Mouse (Mus musculus) left cerebral cortex, postnatal 36 days (tissue): ENCODE measurements around the gene Ell. TPM values are rescaled to one million over a fixed set of nuclear protein-coding genes. Genes with fewer than 3 reads are reported as not detected.

Source experiments
- DNase-seq, 2 experiments: peaks; one replicate each; pipeline ENCODE4 v3.0.0; 2021 to 2022; ENCODE audit warnings: low spot score in 2 of 2, mixed read lengths in 1 of 2
- intact Hi-C: fragments of 180-260 bp; cut with DNase I; formaldehyde crosslinking; loops from one replicate; pipeline ENCODE4 v1.15.1; 2025
- total RNA-seq, 2 experiments: library from RNA; stranded (reverse); gene quantifications; 2 replicates each; pipeline ENCODE4 v1.2.3; 2021

Gene Ell
- total RNA-seq, 2 experiments from 2014 or later: 19.1 to 20.7 TPM

DNA sequence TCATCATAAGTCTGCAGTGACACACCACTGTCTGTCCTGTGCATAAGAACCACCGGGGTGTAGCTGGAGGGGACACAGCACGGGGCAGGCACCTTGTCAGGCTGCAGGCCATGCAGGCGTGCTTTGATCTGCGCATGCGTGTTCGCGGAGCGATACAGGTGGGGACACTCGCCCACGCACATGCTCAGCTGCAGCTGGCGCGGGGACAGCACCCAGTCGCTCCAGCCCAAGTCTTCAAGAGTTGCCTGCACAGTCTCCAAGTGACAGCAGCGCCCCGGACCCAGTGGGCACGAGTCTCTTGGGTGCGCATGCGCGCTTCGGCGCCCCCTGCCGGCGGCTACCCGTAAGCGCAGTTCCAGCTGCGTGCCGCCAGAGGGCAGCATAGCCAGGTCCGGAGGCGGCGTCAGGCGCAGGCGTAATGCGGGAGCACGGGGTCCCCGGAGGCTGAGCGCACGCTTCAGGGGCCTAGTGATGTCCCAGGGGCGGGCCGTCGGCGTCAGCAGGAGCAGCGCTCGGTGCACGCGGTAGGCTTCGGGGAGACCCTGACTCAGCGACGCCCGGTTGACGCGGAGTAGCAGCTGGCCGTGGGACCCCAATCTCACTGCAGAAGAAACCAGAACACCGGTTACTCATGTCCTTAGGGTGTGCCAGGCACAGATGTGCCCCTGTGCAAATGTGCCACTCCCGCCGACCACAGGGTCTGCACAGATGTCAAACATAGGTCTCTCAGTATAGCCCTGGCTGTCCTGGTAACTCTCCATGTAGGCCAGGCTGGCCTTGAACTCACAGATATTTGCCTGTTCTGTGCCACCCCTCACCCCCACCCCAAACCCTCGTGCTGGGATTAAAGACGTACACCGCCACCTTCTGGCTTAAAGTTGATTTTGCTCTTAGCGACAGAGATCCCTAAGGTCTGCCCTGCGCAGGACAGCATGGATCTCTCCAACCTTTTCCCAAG is 90.6 kb downstream of the Ell start:
- intact Hi-C loops: loop anchor here (5.0 kb wide), 1 partner anchor 32 kb away; the partner anchor contains the start of gene Pgpep1
- peak; percentile 91 to 93 for DNase-seq

GRCm38 (mm10) chr8:70630532-70631381 is 91.5 kb downstream of the Ell start:
- intact Hi-C loops: no loop called here
- DNase-seq: no peak

DNA sequence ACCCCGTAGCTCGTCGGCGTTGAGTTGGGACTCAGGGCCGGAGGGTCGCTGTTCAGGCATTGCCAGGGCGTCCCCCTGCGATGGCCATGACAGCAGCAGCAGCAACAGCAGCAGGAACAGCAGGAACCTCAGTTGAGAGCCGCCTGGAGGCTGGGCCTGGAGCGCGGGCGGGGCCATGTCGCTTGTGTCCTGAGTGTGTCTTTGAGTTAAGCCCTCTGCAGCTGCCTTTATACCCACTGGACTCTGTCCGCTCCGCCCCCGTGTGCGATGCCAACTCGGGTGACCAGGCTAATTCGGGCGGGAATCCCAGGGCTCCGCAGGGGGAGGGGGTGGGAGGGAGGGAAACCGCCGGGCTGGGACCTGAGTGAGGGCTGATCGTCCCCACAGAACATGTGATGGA is 92.2 kb downstream of the Ell start:
- DNase-seq: no peak
- intact Hi-C loops: no loop called here

- DNase-seq: no peak
- intact Hi-C loops: no loop called here
Measured at GRCm38 (mm10) chr8:70632346-70632892, 93.2 kb downstream of the Ell start, which contains the start of gene Gdf15. Gene Gdf15 (minus strand): TSS chr8:70632456.

- DNase-seq: no peak
- intact Hi-C loops: no loop called here
Measured at GRCm38 (mm10) chr8:70634066-70634465, 94.8 kb downstream of the Ell start.

DNA sequence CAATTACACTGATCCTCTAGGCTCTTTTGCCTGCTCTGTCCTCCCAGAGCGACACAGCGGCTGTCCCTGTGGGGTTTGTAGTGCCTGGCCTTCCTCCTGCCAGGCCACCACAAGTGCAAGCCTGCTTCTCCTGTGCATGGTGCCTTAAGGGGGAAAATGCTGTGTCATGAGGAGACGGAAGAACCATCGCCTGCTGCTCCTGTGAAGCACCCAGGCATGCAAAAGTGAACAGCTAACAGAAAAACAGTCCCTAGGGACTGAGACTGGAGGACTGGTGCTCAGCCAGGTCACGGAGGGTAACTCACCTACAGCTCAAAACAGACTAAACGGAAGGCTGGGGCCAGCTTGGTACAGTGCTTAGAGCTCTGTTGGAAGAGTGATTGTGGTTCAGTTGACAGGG is 96.3 kb downstream of the Ell start:
- intact Hi-C loops: no loop called here
- no peak for DNase-seq

- no peak for DNase-seq
- intact Hi-C loops: no loop called here
Measured at GRCm38 (mm10) chr8:70636838-70637237, 97.6 kb downstream of the Ell start.

DNA sequence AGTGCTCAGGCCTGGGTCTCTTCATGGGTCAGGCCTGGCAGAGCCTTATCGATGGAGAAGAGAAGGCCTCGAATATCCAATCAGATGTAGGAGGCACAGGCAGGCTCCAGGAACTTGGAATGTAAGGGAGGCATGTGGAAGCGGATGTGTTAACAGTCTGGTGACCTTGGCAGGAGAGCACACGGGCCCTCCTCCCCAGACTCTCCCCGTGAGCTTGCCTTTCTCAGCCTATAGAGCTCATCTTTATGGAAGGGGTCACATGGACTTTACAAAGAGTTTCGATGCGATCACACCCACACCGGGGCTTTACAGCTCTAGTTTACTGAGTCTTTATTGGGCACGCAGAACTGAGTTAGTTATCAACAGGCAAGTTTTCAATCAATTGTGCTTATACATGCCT is 99.5 kb downstream of the Ell start:
- intact Hi-C loops: no loop called here

More for the DNA sequence above, 99.5 kb downstream of the Ell start:
- no peak for DNase-seq

Other genes with a start within 250 kb of the Ell start
- gene Ddx49, start 237.0 kb upstream of the Ell start, total RNA-seq: 10 to 100 TPM; 47.8 to 49.8 TPM
- 100 to 1,000 TPM; 124 to 139 TPM for gene Cope, start 236.9 kb upstream of the Ell start, total RNA-seq
- 100 to 1,000 TPM; 101 to 104 TPM for gene Cers1, start 223.7 kb upstream of the Ell start, total RNA-seq
- 10 to 100 TPM; 15.3 to 23.7 TPM for gene Gdf1, start 209.6 kb upstream of the Ell start, total RNA-seq
- 10 to 100 TPM; 59.2 to 66.3 TPM for gene Upf1, start 186.2 kb upstream of the Ell start, total RNA-seq
- gene Comp, start 165.9 kb upstream of the Ell start, total RNA-seq: under 1 TPM; 0.25 to 0.88 TPM
- 100 to 1,000 TPM; 116 to 140 TPM for gene Crtc1, start 99.9 kb upstream of the Ell start, total RNA-seq
- gene Klhl26, start 62.5 kb upstream of the Ell start, total RNA-seq: 10 to 100 TPM; 43.6 to 44.6 TPM
- 100 to 1,000 TPM; 279 to 317 TPM for gene Tmem59l, start 52.1 kb upstream of the Ell start, total RNA-seq
- gene Crlf1, start 46.3 kb upstream of the Ell start, total RNA-seq: 1 to 10 TPM; 4.1 to 4.6 TPM
- gene Rex1bd, start 32.7 kb upstream of the Ell start, total RNA-seq: 100 to 1,000 TPM; 106 to 108 TPM
- 100 to 1,000 TPM; 828 to 997 TPM for gene Uba52, start 28.7 kb upstream of the Ell start, total RNA-seq
- 100 to 1,000 TPM; 403 to 432 TPM for gene Fkbp8, start 11.7 kb upstream of the Ell start, total RNA-seq
- gene Kxd1, start 11.5 kb upstream of the Ell start, total RNA-seq: 10 to 100 TPM; 45.0 to 49.7 TPM
- gene Isyna1, start 54.9 kb downstream of the Ell start, total RNA-seq: 10 to 100 TPM; 47.5 to 53.0 TPM
- gene Ssbp4, start 69.4 kb downstream of the Ell start, total RNA-seq: 100 to 1,000 TPM; 257 to 265 TPM
- gene Lrrc25, start 76.7 kb downstream of the Ell start, total RNA-seq: 1 to 10 TPM in 1 of 2 experiments, under 1 TPM in 1; 0.44 to 1.2 TPM
- gene Gdf15, start 93.0 kb downstream of the Ell start, total RNA-seq: not detected
- 10 to 100 TPM; 11.6 to 17.2 TPM for gene Pgpep1, start 120.9 kb downstream of the Ell start, total RNA-seq
- 10 to 100 TPM; 59.1 to 69.8 TPM for gene Lsm4, start 133.8 kb downstream of the Ell start, total RNA-seq
- gene Jund, start 159.5 kb downstream of the Ell start, total RNA-seq: 100 to 1,000 TPM; 219 to 272 TPM
- gene Iqcn, start 164.0 kb downstream of the Ell start, total RNA-seq: under 1 TPM; 0.10 to 0.34 TPM
- not detected for gene Gm3336, start 179.1 kb downstream of the Ell start, total RNA-seq
- 1 to 10 TPM in 1 of 2 experiments, under 1 TPM in 1; 0.89 to 2.0 TPM for gene Pde4c, start 184.3 kb downstream of the Ell start, total RNA-seq
- gene Rab3a, start 215.2 kb downstream of the Ell start, total RNA-seq: 100 to 1,000 TPM; 824 to 964 TPM
- gene Mpv17l2, start 221.5 kb downstream of the Ell start, total RNA-seq: 10 to 100 TPM; 33.9 to 41.5 TPM
- 100 to 1,000 TPM; 152 to 164 TPM for gene Pik3r2, start 237.3 kb downstream of the Ell start, total RNA-seq